Mouse (Mus musculus) forebrain, postnatal 0 days (tissue): ENCODE data around the gene Bcl2l12. TPM values are rescaled to one million over a fixed set of nuclear protein-coding genes. Genes with fewer than 3 reads are reported as not detected.

ENCODE experiments used
- ATAC-seq: fragments of 200-750 bp; cut with Nextera tagmentation; 2 replicates; pipeline ENCODE4 v1.8.0; 2017; ENCODE audit warnings: mild to moderate bottlenecking, moderate library complexity
- DNase-seq: peaks from one replicate; pipeline ENCODE4 v3.0.0-alpha.2; 2015
- H3K27ac ChIP-seq: fragments of 300-500 bp; sonication (generic); 2 replicates; pipeline ENCODE4 v1.5.1; 2014; ENCODE audit warnings: low read depth, mild to moderate bottlenecking, antibody characterized with exemption, low read length, moderate library complexity, mixed read lengths
- H3K27me3 ChIP-seq: fragments of 300-500 bp; sonication (generic); 2 replicates; pipeline ENCODE4 v1.6.1; 2014; ENCODE audit warnings: mild to moderate bottlenecking, low read length, mixed read lengths; ENCODE audit not compliant: insufficient read depth
- H3K36me3 ChIP-seq: fragments of 300-500 bp; sonication (generic); 2 replicates; pipeline ENCODE4 v1.6.1; 2014; ENCODE audit warnings: mild to moderate bottlenecking, moderate library complexity; ENCODE audit not compliant: insufficient read depth
- H3K4me1 ChIP-seq: fragments of 300-500 bp; sonication (generic); 2 replicates; pipeline ENCODE4 v1.6.1; 2014; ENCODE audit warnings: antibody characterized with exemption; ENCODE audit not compliant: insufficient read depth
- H3K4me2 ChIP-seq: fragments of 300-500 bp; sonication (generic); 2 replicates; pipeline ENCODE4 v1.6.1; 2014; ENCODE audit warnings: low read depth, mild to moderate bottlenecking, moderate library complexity
- H3K4me3 ChIP-seq: fragments of 300-500 bp; sonication (generic); 2 replicates; pipeline ENCODE4 v1.5.1; 2014; ENCODE audit warnings: low read depth, low read length, mixed read lengths
- H3K9ac ChIP-seq: fragments of 300-500 bp; sonication (generic); 2 replicates; pipeline ENCODE4 v1.6.1; 2014; ENCODE audit warnings: mild to moderate bottlenecking
- H3K9me3 ChIP-seq: fragments of 300-500 bp; sonication (generic); 2 replicates; pipeline ENCODE4 v1.6.1; 2016; ENCODE audit warnings: low read length
- CTCF ChIP-seq: sonication (generic); IDR thresholded peaks from 2 replicates; pipeline ENCODE4 v1.5.1; 2016; ENCODE audit warnings: antibody characterized with exemption, control low read depth, low read depth
- WGBS: fragments of 180-500 bp; shearing (Covaris S2); extraction: QIAGEN DNeasy Blood & Tissue Kit; methylation state at CpG from one replicate; pipeline ENCODE4 v1.1.7; 2014; 5-methylcytosine and 5-hydroxymethylcytosine counted together
- polyA plus RNA-seq: library from polyadenylated mRNA; unstranded; fragments of >200 nt; fragmentation: Nextera tagmentation; extraction: Ambion mirVana; gene quantifications from 2 replicates; pipeline ENCODE4 v1.2.1, GENCODE M21; 2015
- total RNA-seq: library from RNA; depleted of rRNA; stranded (reverse); fragments of >200 nt; gene quantifications from 2 replicates; pipeline ENCODE4 v1.2.3, GENCODE M21; 2014

The Bcl2l12 gene
- total and polyA plus RNA-seq, 2 experiments from 2014 or later, result 7.5 to 7.8 TPM

DNA sequence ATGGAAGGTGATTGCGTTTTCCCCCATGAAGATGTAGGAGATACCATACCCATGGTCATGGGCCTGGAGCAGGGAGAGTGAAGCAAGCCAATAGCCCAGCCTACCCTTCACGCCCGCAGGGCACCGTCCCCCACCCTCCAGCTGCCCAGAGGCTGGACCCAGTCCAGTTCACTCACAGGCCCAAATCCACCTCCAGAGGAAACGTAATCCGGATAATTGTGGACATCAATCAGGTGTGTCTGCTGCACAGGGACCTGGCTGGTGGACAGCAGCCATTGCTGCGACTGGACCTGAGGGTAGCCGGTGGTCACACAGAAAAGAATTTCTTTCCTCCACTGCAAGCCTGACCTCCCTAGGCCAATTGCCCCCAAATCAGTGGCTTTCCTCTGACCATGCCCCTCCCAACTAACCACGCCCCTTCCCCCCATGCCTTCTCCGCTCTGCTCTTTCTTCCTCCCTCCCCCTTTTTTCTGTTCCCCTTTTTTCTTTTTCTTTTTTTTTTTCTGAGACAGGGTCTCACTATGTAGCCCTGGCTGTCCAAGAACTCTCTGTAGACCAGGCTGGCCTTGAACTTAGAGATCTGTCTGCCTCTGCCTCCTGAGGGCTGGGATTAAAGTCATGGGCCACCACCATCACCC lies 38.5 kb downstream of the Bcl2l12 start:
- 94% methylated on average over 10 of the region's 10 CpGs for WGBS
- Histone ChIP-seq H3K9ac (no peak overlapping the region), H3K9me3 (no peaks in the 10 kb centered on the region), H3K27ac (no peak overlapping the region), H3K27me3 (no peaks in the 10 kb centered on the region), H3K4me3 (no peak overlapping the region), H3K4me2 (no peak overlapping the region), H3K36me3 (peaks cover 52% of the 10 kb centered on the region), H3K4me1 (no peaks in the 10 kb centered on the region)
- no peak for TF ChIP-seq CTCF
- ATAC-seq (no peak), DNase-seq (no peak)

DNA sequence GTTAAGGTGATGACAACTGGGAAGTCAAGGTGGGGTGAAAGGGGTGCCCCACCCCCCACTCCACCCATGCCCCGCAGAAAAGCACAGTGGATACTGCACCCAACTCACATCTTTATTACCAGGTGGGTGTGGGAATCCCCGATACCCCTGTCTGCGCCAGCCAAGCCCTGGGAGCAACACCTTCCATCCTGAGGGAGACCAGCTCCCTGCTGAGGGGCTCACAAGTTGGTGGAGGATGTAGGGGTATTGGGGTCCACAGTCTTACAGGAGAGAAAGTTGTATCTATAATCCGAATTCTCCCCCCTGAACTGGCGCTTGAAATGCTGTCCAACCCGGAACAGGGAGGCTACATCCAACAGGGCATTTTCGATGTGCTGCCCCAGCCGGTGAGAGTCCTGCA lies 39.2 kb downstream of the Bcl2l12 start:
- 92% methylated on average over 8 of the region's 8 CpGs for WGBS
- H3K4me2 ChIP-seq, result no peak overlapping the region
- no peak for DNase-seq
- ATAC-seq, result no peak
- no peak for TF ChIP-seq CTCF
- no peaks in the 10 kb centered on the region for H3K9me3 ChIP-seq
- H3K4me1 ChIP-seq, result no peaks in the 10 kb centered on the region
- H3K27me3 ChIP-seq, result no peaks in the 10 kb centered on the region
- H3K27ac ChIP-seq, result no peak overlapping the region
- H3K36me3 ChIP-seq, result peaks cover 49% of the 10 kb centered on the region
- H3K4me3 ChIP-seq, result no peak overlapping the region
- H3K9ac ChIP-seq, result no peak overlapping the region

- Histone ChIP-seq H3K4me1 (no peaks in the 10 kb centered on the region), H3K27me3 (no peaks in the 10 kb centered on the region), H3K4me3 (no peak overlapping the region), H3K9me3 (no peaks in the 10 kb centered on the region), H3K27ac (no peak overlapping the region), H3K36me3 (peaks cover 40% of the 10 kb centered on the region), H3K9ac (no peak overlapping the region), H3K4me2 (no peak overlapping the region)
- 52% methylated on average over 7 of the region's 7 CpGs for WGBS
- DNase-seq (peak; percentile 63), ATAC-seq (peak; percentile 40; the same call in 1 of the 2 replicates)
- TF ChIP-seq CTCF, result peak; percentile 75
These were observed 40.3 kb downstream of the Bcl2l12 start for GRCm38 (mm10) chr7:44958208-44958607.

DNA sequence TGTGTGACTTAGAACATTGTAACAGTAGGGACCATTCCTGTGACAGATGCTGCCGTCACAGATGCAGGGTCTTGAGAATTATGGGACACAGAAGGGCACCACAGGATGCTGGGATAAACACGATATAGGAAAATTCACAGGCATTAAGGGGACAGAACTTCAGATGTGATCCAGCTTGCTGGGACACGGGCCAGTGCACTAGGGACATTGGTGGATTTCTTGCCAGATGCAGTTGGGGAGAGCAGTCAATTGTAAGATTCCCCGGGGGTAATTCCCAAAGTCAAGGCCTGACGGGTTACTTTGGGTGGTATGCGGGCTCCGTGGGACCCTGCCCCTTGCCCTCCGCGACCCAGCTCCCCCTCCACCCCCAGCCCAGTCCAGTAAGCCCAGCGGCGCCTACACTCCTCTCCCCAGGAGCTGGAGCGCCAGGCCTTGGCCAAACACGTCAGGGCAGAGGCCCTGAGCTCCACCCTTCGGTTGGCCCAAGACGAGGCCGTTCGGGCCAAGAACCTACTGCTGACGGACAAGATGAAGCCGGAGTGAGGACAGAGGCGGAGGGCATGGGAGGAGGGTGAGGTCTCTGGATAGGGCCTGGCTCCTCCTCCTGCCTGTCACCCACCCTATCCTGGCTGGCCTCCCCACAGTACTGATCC lies 41.2 kb downstream of the Bcl2l12 start:
- no peak for ATAC-seq
- H3K27me3 ChIP-seq, result no peaks in the 10 kb centered on the region

GRCm38 (mm10) chr7:44956266-44956665 lies 42.2 kb downstream of the Bcl2l12 start:
- H3K4me1 ChIP-seq, result 0 out of 2 replicates have a peak, but pooled peaks cover 2% of the 10 kb centered on the region
- DNase-seq (no peak), ATAC-seq (no peak)
- H3K9ac ChIP-seq, result no peak overlapping the region
- H3K27me3 ChIP-seq, result peaks cover 7% of the 10 kb centered on the region; the same call in 1 of the 2 replicates
- no peak overlapping the region for H3K4me2 ChIP-seq
- no peaks in the 10 kb centered on the region for H3K9me3 ChIP-seq
- peaks cover 22% of the 10 kb centered on the region for H3K36me3 ChIP-seq
- H3K27ac ChIP-seq, result no peak overlapping the region
- H3K4me3 ChIP-seq, result no peak overlapping the region
- 67% methylated on average over 6 of the region's 6 CpGs for WGBS
- no peak for TF ChIP-seq CTCF

More for the DNA sequence above, 41.2 kb downstream of the Bcl2l12 start:
- Histone ChIP-seq H3K4me1 (0 out of 2 replicates have a peak, but pooled peaks cover under 1% of the 10 kb centered on the region), H3K4me3 (no peak overlapping the region), H3K27ac (no peak overlapping the region), H3K36me3 (peaks cover 32% of the 10 kb centered on the region), H3K9ac (no peak overlapping the region), H3K4me2 (no peak overlapping the region), H3K9me3 (no peaks in the 10 kb centered on the region)
- no peak for TF ChIP-seq CTCF
- WGBS, result 75% methylated on average over 20 of the region's 20 CpGs
- DNase-seq, result no peak

- Histone ChIP-seq H3K4me2 (no peak overlapping the region), H3K27me3 (peaks cover 7% of the 10 kb centered on the region; the same call in 1 of the 2 replicates), H3K27ac (no peak overlapping the region), H3K4me3 (no peak overlapping the region), H3K4me1 (0 out of 2 replicates have a peak, but pooled peaks cover 2% of the 10 kb centered on the region), H3K36me3 (peaks cover 17% of the 10 kb centered on the region), H3K9ac (no peak overlapping the region), H3K9me3 (no peaks in the 10 kb centered on the region)
- WGBS, result 52% methylated on average over 5 of the region's 5 CpGs
- DNase-seq (peak; percentile 19), ATAC-seq (no peak)
- TF ChIP-seq CTCF, result peak; percentile 58
These were observed 42.9 kb downstream of the Bcl2l12 start for GRCm38 (mm10) chr7:44955628-44956027.

- no peak overlapping the region for H3K27ac ChIP-seq
- no peak overlapping the region for H3K4me2 ChIP-seq
- H3K4me1 ChIP-seq, result 0 out of 2 replicates have a peak, but pooled peaks cover 2% of the 10 kb centered on the region
- TF ChIP-seq CTCF, result no peak
- H3K27me3 ChIP-seq, result peaks cover 7% of the 10 kb centered on the region; the same call in 1 of the 2 replicates
- H3K9ac ChIP-seq, result no peak overlapping the region
- H3K9me3 ChIP-seq, result no peaks in the 10 kb centered on the region
- 81% methylated on average over 12 of the region's 12 CpGs for WGBS
- peaks cover 7% of the 10 kb centered on the region for H3K36me3 ChIP-seq
- ATAC-seq (no peak), DNase-seq (no peak)
- no peak overlapping the region for H3K4me3 ChIP-seq
These were observed 44.2 kb downstream of the Bcl2l12 start for GRCm38 (mm10) chr7:44954091-44954885.
